Mouse (Mus musculus) CH12.LX (cell line): ENCODE measurements around the gene Fbxo47. TPM values are rescaled to one million over a fixed set of nuclear protein-coding genes. Genes with fewer than 3 reads are reported as not detected.

ENCODE experiments used
- DNase-seq: peaks from one replicate; pipeline ENCODE4 v3.0.0-alpha.2; 2013; ENCODE audit errors: extremely low read depth
- H3K27ac ChIP-seq: 2 replicates; pipeline ENCODE4 v1.5.1; 2012; ENCODE audit warnings: low read depth, mild to moderate bottlenecking, control low read depth, moderate library complexity; ENCODE audit not compliant: insufficient read depth
- H3K27me3 ChIP-seq: replicated peaks from 2 replicates; pipeline ENCODE3; 2012; ENCODE audit warnings: inconsistent platforms
- H3K36me3 ChIP-seq, 2 experiments: replicated peaks in 1 of 2; 2 replicates each; pipeline versions ENCODE3 to v1.6.1; 2012; ENCODE audit warnings: inconsistent platforms in 1 of 2, low read length in 1 of 2, mild to moderate bottlenecking in 1 of 2, mixed read lengths in 1 of 2, moderate library complexity in 1 of 2; ENCODE audit not compliant: control insufficient read depth in 1 of 2, insufficient read depth in 1 of 2
- H3K4me1 ChIP-seq, 2 experiments: 2 replicates each; pipeline ENCODE4 v1.6.1; 2012; ENCODE audit warnings: inconsistent platforms in 1 of 2, moderate library complexity in 1 of 2; ENCODE audit not compliant: insufficient read depth in 2 of 2, control insufficient read depth in 1 of 2
- H3K4me2 ChIP-seq: 2 replicates; pipeline ENCODE4 v1.6.1; 2012; ENCODE audit warnings: low read depth, mild to moderate bottlenecking, control low read depth; ENCODE audit not compliant: poor library complexity, insufficient read depth, severe bottlenecking
- H3K4me3 ChIP-seq, 3 experiments: fragments of 150-350 bp in 1 of 3; sonication (generic) in 1 of 3; replicated peaks in 1 of 3; 2 replicates each; pipeline versions ENCODE3 to v1.5.1; 2011 to 2012; ENCODE audit warnings: low read depth in 2 of 3, low read length in 2 of 3, mild to moderate bottlenecking in 2 of 3, moderate library complexity in 2 of 3, control low read depth in 1 of 3, improper control_type of control experiment in 1 of 3, inconsistent platforms in 1 of 3, mixed read lengths in 1 of 3; ENCODE audit not compliant: poor library complexity in 1 of 3
- H3K79me2 ChIP-seq: replicated peaks from 2 replicates; pipeline ENCODE4 v1.6.1; 2012; ENCODE audit warnings: mild to moderate bottlenecking, moderate library complexity; ENCODE audit not compliant: control insufficient read depth, poor library complexity, insufficient read depth, severe bottlenecking; ENCODE audit errors: extremely low read depth
- H3K9ac ChIP-seq: 2 replicates; pipeline ENCODE4 v1.6.1; 2012; ENCODE audit warnings: low read depth, mild to moderate bottlenecking, control low read depth, moderate library complexity; ENCODE audit not compliant: insufficient read depth
- H3K9me3 ChIP-seq: replicated peaks from 2 replicates; pipeline ENCODE3; 2012; ENCODE audit warnings: low read length, inconsistent platforms, mixed read lengths
- CHD2 ChIP-seq: IDR thresholded peaks from 2 replicates; pipeline ENCODE4 v1.6.1; 2011; ENCODE audit warnings: low read length, improper control_type of control experiment
- ELF1 ChIP-seq: IDR thresholded peaks from 2 replicates; pipeline ENCODE4 v1.6.1; 2014; ENCODE audit warnings: low read depth, mild to moderate bottlenecking, inconsistent platforms, low read length, improper control_type of control experiment
- ETS1 ChIP-seq: conservative IDR thresholded peaks from 2 replicates; pipeline ENCODE4 v1.6.1; 2012; ENCODE audit warnings: low read depth, mild to moderate bottlenecking, inconsistent platforms, low read length, improper control_type of control experiment, moderate library complexity
- MXI1 ChIP-seq: IDR thresholded peaks from 2 replicates; pipeline ENCODE4 v1.6.1; 2011; ENCODE audit warnings: mild to moderate bottlenecking, low read depth, low read length, improper control_type of control experiment
- TCF12 ChIP-seq: IDR thresholded peaks from 2 replicates; pipeline ENCODE4 v1.6.1; 2014; ENCODE audit warnings: low read depth, mild to moderate bottlenecking, inconsistent platforms, low read length, improper control_type of control experiment
- ZMIZ1 ChIP-seq: IDR thresholded peaks from 2 replicates; pipeline ENCODE4 v1.6.1; 2012; ENCODE audit warnings: low read depth, mild to moderate bottlenecking, inconsistent platforms, low read length, improper control_type of control experiment
- dilution Hi-C: fragments of 300-500 bp; cut with MboI; formaldehyde crosslinking; loops from 2 replicates; pipeline ENCODE4 v1.14.3; 2020; ENCODE audit warnings: low sequenced_read_pairs; ENCODE audit not compliant: extremely low pct_unique_long_range_greater_than_20kb, extremely low pct_ligation_motif_present
- in situ Hi-C: fragments of 300-500 bp; cut with MboI; formaldehyde crosslinking; loops from 3 replicates; pipeline ENCODE4 v1.14.3; 2019; ENCODE audit warnings: low sequenced_read_pairs, low pct_ligation_motif_present, low pct_unique_long_range_greater_than_20kb, mixed read lengths
- polyA plus RNA-seq: library from polyadenylated mRNA; unstranded; fragments of >175 nt; gene quantifications from 2 replicates; pipeline ENCODE4 v1.2.1, GENCODE M21; 2012; ENCODE audit warnings: low read depth; ENCODE audit not compliant: insufficient read length
- total RNA-seq, 2 experiments: library from RNA; depleted of rRNA; stranded (reverse); fragments of 300-350 nt in 1 of 2; fragments of >200 nt in 1 of 2; gene quantifications; 2 replicates each; pipeline ENCODE4 v1.2.3; 2012 to 2014

Gene Fbxo47
- total and polyA plus RNA-seq, 3 experiments = 1.1 to 3.0 (median 2.0) TPM

GRCm38 (mm10) chr11:97821401-97822064, 62.4 kb downstream of the Fbxo47 start:
- DNase-seq = no peak
- in situ Hi-C loops (no loop called here), dilution Hi-C loops (no loop called here)
- Histone ChIP-seq H3K4me2 (no peak overlapping the region), H3K27me3 (no peaks in the 10 kb centered on the region), H3K27ac (no peak overlapping the region), H3K79me2 (no peaks in the 10 kb centered on the region), H3K4me3 (no peak overlapping the region), H3K36me3 (peaks cover 12 to 77% of the 10 kb centered on the region in 2 experiments), H3K9ac (no peak overlapping the region), H3K4me1 (peaks cover 16 to 57% of the 10 kb centered on the region in 2 experiments), H3K9me3 (no peaks in the 10 kb centered on the region)
- no peak for TF ChIP-seq MXI1

- in situ Hi-C loops = no loop called here
- H3K79me2 ChIP-seq = no peaks in the 10 kb centered on the region
- H3K36me3 ChIP-seq = peaks cover 12 to 78% of the 10 kb centered on the region in 2 experiments
- peaks cover 16 to 57% of the 10 kb centered on the region in 2 experiments for H3K4me1 ChIP-seq
- no peaks in the 10 kb centered on the region for H3K27me3 ChIP-seq
- TF ChIP-seq TCF12 (0 out of 2 replicates have a peak, but pooled peaks have one; percentile 18), ETS1 (no peak), ZMIZ1 (no peak)
- no peak overlapping the region for H3K4me2 ChIP-seq
- no peak overlapping the region for H3K4me3 ChIP-seq
- DNase-seq = no peak
- no peak overlapping the region for H3K9ac ChIP-seq
- dilution Hi-C loops = no loop called here
- no peaks in the 10 kb centered on the region for H3K9me3 ChIP-seq
- no peak overlapping the region for H3K27ac ChIP-seq
Observed at GRCm38 (mm10) chr11:97820840-97821239, 63.1 kb downstream of the Fbxo47 start.

GRCm38 (mm10) chr11:97819923-97820322, 64.0 kb downstream of the Fbxo47 start:
- Histone ChIP-seq H3K4me1 (peaks cover 16 to 52% of the 10 kb centered on the region in 2 experiments), H3K4me2 (no peak overlapping the region), H3K36me3 (peaks cover 4 to 78% of the 10 kb centered on the region in 2 experiments), H3K9me3 (no peaks in the 10 kb centered on the region), H3K27me3 (no peaks in the 10 kb centered on the region), H3K27ac (no peak overlapping the region), H3K79me2 (no peaks in the 10 kb centered on the region), H3K9ac (no peak overlapping the region), H3K4me3 (no peak overlapping the region)
- in situ Hi-C loops = no loop called here
- dilution Hi-C loops = no loop called here
- DNase-seq = no peak
- TF ChIP-seq CHD2 (no peak), ELF1 (peak; percentile 41; the same call in 1 of the 2 replicates)
